Mouse (Mus musculus): ENCODE measurements around the gene Pdgfa.

- TF ChIP-seq CTCF (IDR thresholded peaks at IDR 0.05; ENCODE audit: borderline replicate concordance, control insufficient read depth, extremely low read depth, insufficient read depth, low read length, poor library complexity) (no peak), POLR2A (IDR thresholded peaks at IDR 0.05; ENCODE audit: control insufficient read depth, extremely low read depth, insufficient read depth, low read length, poor library complexity) (no peak)
Measured at GRCm38 (mm10) chr5:138966033-138966724, 31.0 kb downstream of the Pdgfa start.

All from thymus, adult 2 months (tissue).